Mouse (Mus musculus) forebrain, postnatal 0 days (tissue): ENCODE data around the gene Ifi205. TPM values are rescaled to one million over a fixed set of nuclear protein-coding genes. Genes with fewer than 3 reads are reported as not detected.
"Not testable (repeated sequence)": the region's sequence is repeated elsewhere in the genome, so short reads cannot be mapped to it uniquely, and the experiment has no call there.

ENCODE experiments used
- ATAC-seq: fragments of 200-750 bp; cut with Nextera tagmentation; 2 replicates; pipeline ENCODE4 v1.8.0; 2017; ENCODE audit warnings: mild to moderate bottlenecking, moderate library complexity
- DNase-seq: peaks from one replicate; pipeline ENCODE4 v3.0.0-alpha.2; 2015
- H3K27ac ChIP-seq: fragments of 300-500 bp; sonication (generic); 2 replicates; pipeline ENCODE4 v1.5.1; 2014; ENCODE audit warnings: low read depth, mild to moderate bottlenecking, antibody characterized with exemption, low read length, moderate library complexity, mixed read lengths
- H3K27me3 ChIP-seq: fragments of 300-500 bp; sonication (generic); 2 replicates; pipeline ENCODE4 v1.6.1; 2014; ENCODE audit warnings: mild to moderate bottlenecking, low read length, mixed read lengths; ENCODE audit not compliant: insufficient read depth
- H3K36me3 ChIP-seq: fragments of 300-500 bp; sonication (generic); 2 replicates; pipeline ENCODE4 v1.6.1; 2014; ENCODE audit warnings: mild to moderate bottlenecking, moderate library complexity; ENCODE audit not compliant: insufficient read depth
- H3K4me1 ChIP-seq: fragments of 300-500 bp; sonication (generic); 2 replicates; pipeline ENCODE4 v1.6.1; 2014; ENCODE audit warnings: antibody characterized with exemption; ENCODE audit not compliant: insufficient read depth
- H3K4me2 ChIP-seq: fragments of 300-500 bp; sonication (generic); 2 replicates; pipeline ENCODE4 v1.6.1; 2014; ENCODE audit warnings: low read depth, mild to moderate bottlenecking, moderate library complexity
- H3K4me3 ChIP-seq: fragments of 300-500 bp; sonication (generic); 2 replicates; pipeline ENCODE4 v1.5.1; 2014; ENCODE audit warnings: low read depth, low read length, mixed read lengths
- H3K9ac ChIP-seq: fragments of 300-500 bp; sonication (generic); 2 replicates; pipeline ENCODE4 v1.6.1; 2014; ENCODE audit warnings: mild to moderate bottlenecking
- H3K9me3 ChIP-seq: fragments of 300-500 bp; sonication (generic); 2 replicates; pipeline ENCODE4 v1.6.1; 2016; ENCODE audit warnings: low read length
- CTCF ChIP-seq: sonication (generic); IDR thresholded peaks from 2 replicates; pipeline ENCODE4 v1.5.1; 2016; ENCODE audit warnings: antibody characterized with exemption, control low read depth, low read depth
- WGBS: fragments of 180-500 bp; shearing (Covaris S2); extraction: QIAGEN DNeasy Blood & Tissue Kit; methylation state at CpG from one replicate; pipeline ENCODE4 v1.1.7; 2014; 5-methylcytosine and 5-hydroxymethylcytosine counted together
- polyA plus RNA-seq: library from polyadenylated mRNA; unstranded; fragments of >200 nt; fragmentation: Nextera tagmentation; extraction: Ambion mirVana; gene quantifications from 2 replicates; pipeline ENCODE4 v1.2.1, GENCODE M21; 2015
- total RNA-seq: library from RNA; depleted of rRNA; stranded (reverse); fragments of >200 nt; gene quantifications from 2 replicates; pipeline ENCODE4 v1.2.3, GENCODE M21; 2014

Ifi205 gene
- total and polyA plus RNA-seq, 2 experiments from 2014 or later: not detected

DNA sequence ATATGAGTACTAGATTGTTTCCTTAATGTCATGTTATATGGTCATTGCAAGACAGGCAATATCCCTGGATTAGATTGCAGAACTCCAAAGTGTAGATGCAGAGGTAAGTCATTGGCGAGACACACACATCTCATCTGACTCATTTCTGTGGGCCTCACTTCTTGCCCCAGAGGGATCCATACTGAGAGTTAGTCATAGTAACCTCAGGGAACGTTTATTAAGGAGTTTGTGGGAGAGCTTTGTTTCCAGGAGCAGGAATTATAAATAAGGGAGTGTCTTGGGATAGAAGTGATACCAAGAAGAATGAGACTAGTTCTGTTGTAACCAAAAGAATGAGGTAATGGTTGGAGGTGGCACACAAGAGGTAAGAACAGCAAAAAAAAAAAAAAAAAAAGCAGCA lies 17.3 kb upstream of the Ifi205 start, which contains the start of gene Olfr432:
TSS of gene Olfr432 (plus strand) at position 313 of the 400 bp plus-strand sequence.
- Histone ChIP-seq H3K4me3 (no peak within 1 kb of the TSS), H3K27me3 (no peaks in the 10 kb centered on the region), H3K4me1 (no peaks in the 10 kb centered on the region), H3K9me3 (no peaks in the 10 kb centered on the region), H3K9ac (no peak within 1 kb of the TSS), H3K36me3 (no peaks in the 10 kb centered on the region), H3K27ac (no peak within 1 kb of the TSS), H3K4me2 (no peak within 1 kb of the TSS)
- no peak for TF ChIP-seq CTCF
- ATAC-seq (no peak), DNase-seq (no peak)
- 74% methylated on average over 2 of the region's 2 CpGs for WGBS

GRCm38 (mm10) chr1:174048227-174048626 lies 16.6 kb upstream of the Ifi205 start:
- not testable (repeated sequence) for H3K4me2 ChIP-seq, DNase-seq, H3K9me3 ChIP-seq, H3K27me3 ChIP-seq, H3K4me3 ChIP-seq, H3K9ac ChIP-seq, ATAC-seq, H3K36me3 ChIP-seq, H3K4me1 ChIP-seq, H3K27ac ChIP-seq
- WGBS: 90% methylated on average over 6 of the region's 6 CpGs

DNA sequence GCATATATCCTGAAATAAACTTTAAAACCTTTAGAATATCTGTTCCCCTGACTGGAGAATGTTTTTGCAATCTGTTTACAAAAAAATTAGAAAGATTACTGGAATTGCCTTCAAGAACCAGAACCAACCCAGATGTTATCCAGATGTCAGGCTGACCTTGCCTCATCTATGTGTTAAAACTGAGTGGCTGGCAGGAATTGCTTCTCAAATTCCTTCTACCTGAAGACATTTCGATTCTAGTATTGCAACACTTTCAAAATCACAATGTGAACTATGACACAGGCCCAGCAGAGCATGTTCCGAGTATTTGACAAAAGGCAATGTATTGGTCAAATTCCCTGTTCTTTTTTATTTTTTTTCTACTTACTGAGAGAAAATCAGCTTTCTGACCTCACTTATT lies 12.8 kb upstream of the Ifi205 start:
- 81% methylated on average over 2 of the region's 2 CpGs for WGBS
- H3K9me3 ChIP-seq: no peaks in the 10 kb centered on the region
- no peaks in the 10 kb centered on the region for H3K4me1 ChIP-seq
- DNase-seq (no peak), ATAC-seq (no peak)
- H3K36me3 ChIP-seq: no peaks in the 10 kb centered on the region
- TF ChIP-seq CTCF: no peak
- H3K9ac ChIP-seq: no peak overlapping the region
- no peak overlapping the region for H3K4me2 ChIP-seq
- no peak overlapping the region for H3K27ac ChIP-seq
- no peaks in the 10 kb centered on the region for H3K27me3 ChIP-seq
- H3K4me3 ChIP-seq: no peak overlapping the region

GRCm38 (mm10) chr1:174042091-174042884 lies 10.7 kb upstream of the Ifi205 start:
- not testable (repeated sequence) for H3K4me3 ChIP-seq, ATAC-seq, DNase-seq, H3K9me3 ChIP-seq, H3K4me1 ChIP-seq, H3K27ac ChIP-seq, H3K27me3 ChIP-seq, H3K9ac ChIP-seq, H3K4me2 ChIP-seq, H3K36me3 ChIP-seq
- 89% methylated on average over 12 of the region's 12 CpGs for WGBS

DNA sequence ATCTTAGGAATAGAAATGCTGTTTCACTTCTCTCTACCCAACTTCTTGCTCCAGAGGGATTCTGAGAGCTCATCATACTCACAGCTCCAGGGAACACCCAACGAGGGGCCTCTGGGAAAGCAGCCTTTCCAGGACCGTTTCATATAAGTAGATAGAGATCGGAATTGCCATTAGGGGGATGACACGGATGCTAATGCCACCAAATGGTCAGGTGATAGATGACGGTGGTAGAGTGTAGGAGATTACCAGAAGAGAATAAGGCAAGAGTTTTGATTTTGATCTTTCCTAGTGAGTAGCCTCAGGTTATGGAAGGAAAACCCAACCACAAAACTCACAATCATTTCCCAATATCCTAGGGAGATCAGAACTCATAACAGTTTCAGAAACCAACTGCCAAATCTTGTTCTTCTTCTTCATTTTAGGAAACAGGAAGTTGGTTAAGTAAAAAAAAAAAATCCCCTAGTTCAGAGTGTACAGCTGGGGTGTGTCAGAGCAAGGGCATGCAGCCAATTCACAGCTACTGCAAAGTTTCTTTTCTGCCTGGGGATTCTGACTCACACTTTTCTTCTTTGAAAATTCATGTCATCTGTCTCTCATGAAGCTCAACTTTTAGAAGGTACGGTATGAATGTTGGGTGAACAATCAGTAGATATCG lies 9.0 kb upstream of the Ifi205 start, which contains the start of gene Olfr433:
TSS of gene Olfr433 (plus strand) at position 183 of the 655 bp plus-strand sequence.
- DNase-seq (no peak), ATAC-seq (no peak)
- Histone ChIP-seq H3K4me3 (no peak within 1 kb of the TSS), H3K9me3 (no peaks in the 10 kb centered on the region), H3K27ac (no peak within 1 kb of the TSS), H3K4me1 (no peaks in the 10 kb centered on the region), H3K9ac (no peak within 1 kb of the TSS), H3K36me3 (no peaks in the 10 kb centered on the region), H3K4me2 (no peak within 1 kb of the TSS), H3K27me3 (no peaks in the 10 kb centered on the region)
- no peak for TF ChIP-seq CTCF
- WGBS: 90% methylated on average over 7 of the region's 7 CpGs

DNA sequence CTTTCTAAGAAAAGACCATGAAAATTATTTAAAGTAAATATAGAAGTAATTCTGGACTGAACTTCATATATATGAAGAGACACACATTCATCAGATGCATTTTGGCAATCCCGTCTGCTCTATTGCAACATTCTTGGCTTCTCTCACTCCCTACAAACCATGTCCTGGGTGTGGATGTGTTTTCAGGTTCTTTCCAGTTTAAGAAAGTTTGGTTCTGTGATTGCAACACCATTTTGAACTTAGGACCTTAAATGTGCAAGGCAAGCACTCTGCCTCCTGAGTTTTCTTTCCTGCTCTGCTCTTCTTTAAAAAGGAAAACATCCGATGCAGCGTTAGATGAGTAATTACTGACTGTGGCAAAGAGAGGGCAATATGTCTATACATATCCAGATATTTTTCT lies 6.9 kb upstream of the Ifi205 start:
- ATAC-seq (no peak), DNase-seq (no peak)
- Histone ChIP-seq H3K4me2 (no peak overlapping the region), H3K9ac (no peak overlapping the region), H3K27ac (no peak overlapping the region), H3K4me1 (no peaks in the 10 kb centered on the region), H3K36me3 (no peaks in the 10 kb centered on the region), H3K27me3 (no peaks in the 10 kb centered on the region), H3K9me3 (no peaks in the 10 kb centered on the region), H3K4me3 (no peak overlapping the region)
- WGBS: 93% methylated on average over 3 of the region's 3 CpGs
- no peak for TF ChIP-seq CTCF

DNA sequence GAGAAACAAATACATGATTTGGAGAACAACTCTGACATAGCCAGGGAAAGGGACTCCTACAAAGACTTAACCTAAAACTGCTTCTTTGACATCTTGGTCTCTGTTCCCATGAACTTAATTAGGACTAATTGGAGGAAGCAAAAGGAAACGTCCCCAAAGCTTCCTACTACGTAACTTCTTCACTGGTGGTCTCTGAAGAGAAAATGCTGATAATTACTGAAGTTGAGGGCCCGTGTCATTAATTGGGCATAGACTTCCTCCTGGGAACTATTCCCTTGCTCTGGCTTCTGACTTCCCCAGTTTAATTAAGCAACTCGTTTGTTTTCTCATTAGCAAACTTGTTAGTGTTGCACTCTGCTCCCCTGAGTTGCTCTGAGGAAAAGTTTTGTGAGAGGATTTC lies 4.2 kb upstream of the Ifi205 start:
- DNase-seq: no peak
- Histone ChIP-seq H3K4me3 (no peak overlapping the region), H3K27me3 (no peaks in the 10 kb centered on the region), H3K36me3 (no peaks in the 10 kb centered on the region), H3K9me3 (no peaks in the 10 kb centered on the region), H3K4me2 (no peak overlapping the region), H3K4me1 (no peaks in the 10 kb centered on the region), H3K27ac (no peak overlapping the region), H3K9ac (no peak overlapping the region)
- no peak for ATAC-seq
- WGBS: 28% methylated on average over 4 of the region's 4 CpGs
- no peak for TF ChIP-seq CTCF

DNA sequence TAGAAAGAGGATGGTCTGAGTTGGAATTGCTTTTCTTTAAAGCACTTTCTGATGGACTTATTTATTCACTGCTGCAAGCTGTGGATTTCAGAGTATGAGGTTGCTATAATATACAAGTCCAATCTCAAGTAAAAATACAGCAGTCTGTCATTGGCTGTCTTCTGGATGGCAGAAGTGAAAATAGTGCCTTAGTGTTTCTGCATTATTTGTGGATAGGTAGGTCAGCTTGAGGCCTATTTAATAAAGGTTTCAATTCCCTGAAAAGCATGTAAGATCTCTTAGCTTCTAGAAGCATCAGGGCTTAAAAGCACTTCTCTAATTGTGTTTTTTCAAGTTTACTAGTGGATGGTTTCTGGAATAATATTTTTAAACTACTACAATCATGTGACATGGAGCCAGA lies 24.6 kb downstream of the Ifi205 start:
- H3K9ac ChIP-seq, H3K4me3 ChIP-seq, H3K4me1 ChIP-seq, DNase-seq, H3K27ac ChIP-seq, H3K4me2 ChIP-seq, ATAC-seq, H3K9me3 ChIP-seq, H3K36me3 ChIP-seq, H3K27me3 ChIP-seq: not testable (repeated sequence)

DNA sequence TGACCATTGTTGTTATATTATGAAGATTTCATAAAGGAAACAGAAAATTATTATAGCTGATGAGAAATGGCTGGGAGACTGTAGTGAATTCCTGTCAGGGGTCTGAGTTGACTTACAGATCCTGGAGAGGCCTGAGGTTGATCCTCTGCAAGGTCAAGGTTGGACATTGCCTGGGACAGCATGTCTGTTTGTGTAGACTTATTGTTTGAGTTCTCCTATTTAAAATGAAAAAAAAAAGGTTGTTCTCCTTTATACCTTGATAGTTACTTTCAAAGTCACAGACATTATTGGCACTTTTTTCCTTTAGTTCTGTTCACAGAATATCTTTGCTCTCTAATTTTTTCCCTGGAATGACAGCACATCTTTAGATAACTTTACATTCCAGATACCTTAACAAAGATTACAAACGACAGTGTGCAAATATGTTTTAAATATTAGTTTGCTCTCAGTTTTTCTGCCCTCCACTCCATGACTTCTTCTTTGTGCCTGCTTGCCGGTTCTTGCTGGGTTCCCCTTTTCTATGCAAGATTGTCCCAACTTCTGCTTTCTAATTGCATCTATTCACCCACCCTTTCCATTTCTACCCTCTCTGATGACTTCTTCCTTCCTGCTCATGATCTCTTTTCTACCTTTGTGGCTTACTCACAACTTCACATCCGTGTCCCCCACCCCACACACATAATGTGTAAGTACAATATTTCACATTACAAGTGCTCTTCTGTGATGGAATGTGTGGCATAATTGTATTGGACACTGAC lies 27.1 kb downstream of the Ifi205 start:
- not testable (repeated sequence) for H3K4me3 ChIP-seq, DNase-seq, H3K27ac ChIP-seq, ATAC-seq, H3K36me3 ChIP-seq, H3K4me2 ChIP-seq, H3K9me3 ChIP-seq, H3K9ac ChIP-seq, H3K27me3 ChIP-seq, H3K4me1 ChIP-seq
- 76% methylated on average over 2 of the region's 3 CpGs for WGBS
